Mouse (Mus musculus) stomach, postnatal 0 days (tissue): ENCODE results near the gene Slc25a13. TPM values are rescaled to one million over a fixed set of nuclear protein-coding genes. Genes with fewer than 3 reads are reported as not detected.

Source experiments
- ATAC-seq: fragments of 200-750 bp; cut with Nextera tagmentation; 2 replicates; pipeline ENCODE4 v1.8.0; 2017; ENCODE audit not compliant: low FRiP score, low TSS enrichment
- DNase-seq: peaks from one replicate; pipeline ENCODE4 v3.0.0-alpha.2; 2016; ENCODE audit warnings: low spot score
- H3K27ac ChIP-seq: fragments of 300-500 bp; sonication (generic); replicated peaks from 2 replicates; pipeline ENCODE4 v1.5.1; 2014; ENCODE audit warnings: mild to moderate bottlenecking, control low read depth
- H3K27me3 ChIP-seq: fragments of 300-500 bp; sonication (generic); 2 replicates; pipeline ENCODE4 v1.6.1; 2014; ENCODE audit warnings: low read length; ENCODE audit not compliant: control insufficient read depth, insufficient read depth
- H3K36me3 ChIP-seq: fragments of 300-500 bp; sonication (generic); 2 replicates; pipeline ENCODE4 v1.6.1; 2014; ENCODE audit warnings: low read length, mixed read lengths; ENCODE audit not compliant: control insufficient read depth, insufficient read depth
- H3K4me1 ChIP-seq: fragments of 300-500 bp; sonication (generic); replicated peaks from 2 replicates; pipeline ENCODE4 v1.6.1; 2014; ENCODE audit warnings: antibody characterized with exemption; ENCODE audit not compliant: control insufficient read depth, insufficient read depth
- H3K4me2 ChIP-seq: fragments of 300-500 bp; sonication (generic); replicated peaks from 2 replicates; pipeline ENCODE4 v1.6.1; 2014; ENCODE audit warnings: low read depth, mild to moderate bottlenecking, control low read depth, moderate library complexity
- H3K4me3 ChIP-seq: fragments of 300-500 bp; sonication (generic); 2 replicates; pipeline ENCODE4 v1.5.1; 2014; ENCODE audit warnings: low read depth, low read length, control low read depth
- H3K9ac ChIP-seq: fragments of 300-500 bp; sonication (generic); 2 replicates; pipeline ENCODE4 v1.6.1; 2014; ENCODE audit warnings: mild to moderate bottlenecking, low read length, control low read depth, mixed read lengths
- H3K9me3 ChIP-seq: fragments of 300-500 bp; sonication (generic); 2 replicates; pipeline ENCODE4 v1.6.1; 2016; ENCODE audit warnings: low read length; ENCODE audit not compliant: control insufficient read depth
- CTCF ChIP-seq: IDR thresholded peaks from 2 replicates; pipeline ENCODE4 v1.5.1; 2016; ENCODE audit warnings: antibody characterized with exemption, low read depth, mild to moderate bottlenecking, moderate library complexity
- EP300 ChIP-seq: optimal IDR thresholded peaks from 2 replicates; pipeline ENCODE3; 2016; ENCODE audit warnings: antibody characterized with exemption
- WGBS: fragments of 180-500 bp; shearing (Covaris S2); extraction: QIAGEN DNeasy Blood & Tissue Kit; methylation state at CpG from one replicate; pipeline ENCODE4 v1.1.7; 2014; 5-methylcytosine and 5-hydroxymethylcytosine counted together
- polyA plus RNA-seq: library from polyadenylated mRNA; unstranded; fragments of >200 nt; fragmentation: Nextera tagmentation; extraction: Ambion mirVana; gene quantifications from 2 replicates; pipeline ENCODE4 v1.2.1, GENCODE M21; 2015

Slc25a13 gene
- polyA plus RNA-seq, 1 experiment from 2014 or later: 18.5 TPM

- peak overlapping the region; percentile 83 for H3K9ac ChIP-seq
- ATAC-seq (no peak), DNase-seq (no peak)
- H3K27me3 ChIP-seq: no peaks in the 10 kb centered on the region
- no peaks in the 10 kb centered on the region for H3K36me3 ChIP-seq
- H3K4me2 ChIP-seq: peak overlapping the region; percentile 94
- H3K9me3 ChIP-seq: no peaks in the 10 kb centered on the region
- no peaks in the 10 kb centered on the region for H3K4me1 ChIP-seq
- WGBS: 12% methylated on average over 5 of the region's 5 CpGs
- no peak overlapping the region for H3K27ac ChIP-seq
- H3K4me3 ChIP-seq: peak overlapping the region; percentile 69
- TF ChIP-seq CTCF: no peak
- no peak for TF ChIP-seq EP300
Observed at GRCm38 (mm10) chr6:6217286-6217625, 283 bp upstream of the Slc25a13 start.

GRCm38 (mm10) chr6:6216120-6216506 lies 860 bp downstream of the Slc25a13 start:
- TF ChIP-seq CTCF: no peak
- no peak for TF ChIP-seq EP300
- Histone ChIP-seq H3K9me3 (no peaks in the 10 kb centered on the region), H3K4me3 (peak overlapping the region; percentile 69), H3K9ac (peak overlapping the region; percentile 83), H3K4me1 (no peaks in the 10 kb centered on the region), H3K4me2 (peak overlapping the region; percentile 94), H3K36me3 (no peaks in the 10 kb centered on the region), H3K27me3 (no peaks in the 10 kb centered on the region), H3K27ac (no peak overlapping the region)
- ATAC-seq (no peak), DNase-seq (no peak)
- 30% methylated on average over 5 of the region's 5 CpGs for WGBS

GRCm38 (mm10) chr6:6212360-6213310 lies 4.3 kb downstream of the Slc25a13 start:
- Histone ChIP-seq H3K9me3 (no peaks in the 10 kb centered on the region), H3K4me2 (no peak overlapping the region), H3K36me3 (no peaks in the 10 kb centered on the region), H3K27me3 (no peaks in the 10 kb centered on the region), H3K9ac (no peak overlapping the region), H3K27ac (no peak overlapping the region), H3K4me1 (no peaks in the 10 kb centered on the region), H3K4me3 (no peak overlapping the region)
- ATAC-seq (no peak), DNase-seq (no peak)
- WGBS: 61% methylated on average over 8 of the region's 8 CpGs
- TF ChIP-seq EP300 (no peak), CTCF (no peak)

GRCm38 (mm10) chr6:6211958-6212357 lies 5.0 kb downstream of the Slc25a13 start:
- ATAC-seq (no peak), DNase-seq (no peak)
- no peak overlapping the region for H3K4me2 ChIP-seq
- no peak for TF ChIP-seq EP300
- no peak for TF ChIP-seq CTCF
- WGBS: 83% methylated on average over 3 of the region's 3 CpGs
- no peaks in the 10 kb centered on the region for H3K4me1 ChIP-seq
- no peaks in the 10 kb centered on the region for H3K9me3 ChIP-seq
- H3K36me3 ChIP-seq: no peaks in the 10 kb centered on the region
- H3K9ac ChIP-seq: no peak overlapping the region
- no peak overlapping the region for H3K4me3 ChIP-seq
- no peak overlapping the region for H3K27ac ChIP-seq
- no peaks in the 10 kb centered on the region for H3K27me3 ChIP-seq

GRCm38 (mm10) chr6:6210637-6211036 lies 6.3 kb downstream of the Slc25a13 start:
- TF ChIP-seq EP300: no peak
- TF ChIP-seq CTCF: no peak
- Histone ChIP-seq H3K27me3 (no peaks in the 10 kb centered on the region), H3K27ac (no peak overlapping the region), H3K4me2 (no peak overlapping the region), H3K9ac (no peak overlapping the region), H3K4me1 (no peaks in the 10 kb centered on the region), H3K36me3 (no peaks in the 10 kb centered on the region), H3K9me3 (no peaks in the 10 kb centered on the region), H3K4me3 (no peak overlapping the region)
- 97% methylated on average over 7 of the region's 7 CpGs for WGBS
- DNase-seq (no peak), ATAC-seq (no peak)

GRCm38 (mm10) chr6:6208351-6209059 lies 8.5 kb downstream of the Slc25a13 start:
- DNase-seq (no peak), ATAC-seq (no peak)
- no peak for TF ChIP-seq CTCF
- no peak for TF ChIP-seq EP300
- Histone ChIP-seq H3K36me3 (no peaks in the 10 kb centered on the region), H3K27ac (no peak overlapping the region), H3K27me3 (no peaks in the 10 kb centered on the region), H3K4me2 (no peak overlapping the region), H3K9ac (no peak overlapping the region), H3K4me1 (no peaks in the 10 kb centered on the region), H3K4me3 (no peak overlapping the region), H3K9me3 (no peaks in the 10 kb centered on the region)
- 37% methylated on average over 4 of the region's 4 CpGs for WGBS
